Mouse (Mus musculus) heart, adult 2 months (tissue): ENCODE data around the gene Spata13.

ENCODE experiments used
- CTCF ChIP-seq: fragments of 200-600 bp; IDR thresholded peaks from 2 replicates; pipeline ENCODE4 v1.8.1; 2022; ENCODE audit warnings: antibody characterized with exemption, mild to moderate bottlenecking, moderate library complexity
- EP300 ChIP-seq: fragments of 200-500 bp; IDR thresholded peaks from 2 replicates; pipeline ENCODE4 v1.6.1; 2011; ENCODE audit warnings: low read depth, low read length, control low read depth; ENCODE audit not compliant: insufficient read depth

DNA sequence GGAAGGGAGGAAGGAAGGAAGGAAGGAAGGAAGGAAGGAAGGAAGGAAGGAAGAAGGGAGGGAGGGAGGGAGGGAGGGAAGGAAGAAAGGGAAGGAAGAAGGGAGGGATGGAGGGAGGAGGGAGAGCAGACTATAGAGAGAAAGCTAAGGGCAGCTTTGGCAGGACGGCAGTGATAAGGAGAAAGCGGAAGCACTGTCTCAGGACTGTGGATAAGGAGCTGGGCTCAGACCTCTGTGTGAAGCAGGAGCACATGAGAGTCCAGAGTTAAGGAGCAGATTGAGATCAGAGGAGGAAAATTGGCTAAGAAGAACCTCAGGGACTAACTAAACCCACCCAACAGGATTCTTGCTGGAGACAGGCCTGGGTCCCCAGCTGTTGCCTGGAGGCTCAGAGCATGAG, 28.2 kb upstream of the Spata13 start:
- TF ChIP-seq EP300 (no peak), CTCF (no peak)
